Mouse (Mus musculus): Measurements from ENCODE around the gene Fbxo6.

GRCm38 (mm10) chr4:148152547-148152946 lies 607 bp upstream of the Fbxo6 start:
- no peak for TF ChIP-seq CTCF (IDR thresholded peaks at IDR 0.05; ENCODE audit: borderline replicate concordance, extremely low read depth, insufficient read depth, insufficient read length)
- TF ChIP-seq POLR2A (IDR thresholded peaks at IDR 0.05; ENCODE audit: borderline replicate concordance, extremely low read depth, insufficient read depth, insufficient read length, poor library complexity, severe bottlenecking), result no peak

Data from brain, embryonic 14.5 days (tissue).